Mouse (Mus musculus) regulatory T cell (primary cell): Measurements from ENCODE around the gene Clcn6.

Experiments
- in situ Hi-C: fragments of 300-600 bp; cut with MboI, MseI; formaldehyde crosslinking; loops from one replicate; pipeline ENCODE4 v1.15.1; 2025; ENCODE audit warnings: high pct_unique_total_duplicates

Clcn6 gene

GRCm38 (mm10) chr4:147993571-147994095 is 45.0 kb downstream of the Clcn6 start:
- in situ Hi-C loops = no loop called here

DNA sequence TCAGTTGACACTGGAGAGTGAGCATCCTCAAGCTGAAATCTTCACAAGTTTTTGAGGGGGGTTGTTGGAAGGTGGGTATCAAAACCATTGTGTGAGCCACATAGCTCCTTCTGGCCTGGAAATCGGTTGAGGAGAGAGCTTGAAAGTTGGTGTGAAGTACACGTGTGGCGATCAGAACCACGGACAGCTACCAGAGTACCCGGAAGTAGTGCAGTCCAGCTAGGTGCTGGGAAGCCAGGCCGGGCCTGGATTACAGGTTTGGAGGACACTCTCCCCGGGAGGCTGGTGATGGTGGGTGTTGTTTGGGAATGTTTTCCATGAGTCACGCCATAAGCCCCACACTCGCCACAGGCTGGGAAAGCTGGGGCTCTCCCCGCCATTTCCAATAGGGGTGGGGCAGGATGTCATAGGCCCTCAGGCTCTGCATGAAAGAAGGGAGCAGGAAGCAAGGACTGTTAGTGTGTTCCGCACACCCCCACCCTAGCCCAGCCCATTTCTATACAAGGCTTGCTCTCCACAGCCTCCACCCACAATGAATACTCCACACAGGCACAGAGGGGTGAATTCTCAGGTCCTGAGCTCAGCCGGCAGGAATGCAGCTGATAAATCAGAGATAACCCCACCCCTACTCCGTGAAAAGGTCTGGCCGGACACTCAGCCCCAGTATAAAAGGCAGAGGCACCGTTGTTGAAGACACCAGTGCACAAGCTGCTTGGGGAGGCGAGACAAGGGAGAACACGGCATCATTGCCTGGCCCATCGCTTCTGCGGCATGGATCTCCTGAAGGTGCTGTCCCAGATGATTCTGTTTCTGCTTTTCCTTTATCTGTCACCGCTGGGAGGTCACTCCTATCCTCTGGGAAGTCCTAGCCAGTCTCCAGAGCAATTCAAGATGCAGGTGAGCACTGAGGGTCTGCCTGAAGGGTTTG is 53.2 kb downstream of the Clcn6 start, which contains the start of gene Nppb:
TSS of gene Nppb (plus strand) at position 584 of the 928 bp plus-strand sequence.
- in situ Hi-C loops = no loop called here

DNA sequence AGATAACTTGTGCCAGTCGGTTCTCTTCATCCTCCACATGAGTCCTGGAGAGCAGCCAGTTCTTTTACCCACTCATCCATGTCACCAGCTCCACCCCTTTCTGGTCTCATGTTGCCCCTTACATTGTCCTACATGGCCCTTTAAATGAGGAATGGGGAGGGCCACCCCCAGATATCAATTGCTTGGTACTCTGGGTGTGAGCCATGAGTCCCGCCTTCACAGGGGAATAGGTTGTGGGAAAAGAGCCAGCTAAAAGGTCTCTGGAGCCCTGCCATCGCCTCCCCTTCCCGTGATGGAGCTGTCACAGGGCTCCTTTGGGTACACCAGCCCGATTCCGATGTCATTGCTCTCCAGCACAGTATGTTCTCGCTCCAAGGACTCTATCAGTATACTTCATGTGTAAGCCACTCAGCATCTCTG is 59.2 kb downstream of the Clcn6 start:
- in situ Hi-C loops = no loop called here

- in situ Hi-C loops = no loop called here
Measured at GRCm38 (mm10) chr4:147978391-147978790, 60.2 kb downstream of the Clcn6 start.

DNA sequence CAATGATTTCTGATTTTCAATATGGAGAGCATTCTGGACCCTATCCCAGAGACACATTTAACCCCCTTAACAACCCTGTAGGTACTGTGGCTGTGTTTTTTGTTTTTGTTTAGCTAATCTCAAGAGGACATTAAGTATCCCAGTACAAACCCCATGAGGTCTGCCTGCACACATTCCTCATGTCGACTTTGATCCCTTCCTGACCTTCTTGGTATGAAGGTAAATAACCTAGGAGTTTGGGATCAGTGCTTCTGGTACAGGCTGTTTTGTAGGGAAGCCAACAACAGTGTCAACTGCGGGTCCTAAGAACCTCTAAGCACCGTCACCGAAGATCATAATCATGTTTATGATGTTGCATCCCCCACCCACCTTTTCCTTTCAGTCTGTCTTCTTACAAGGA is 60.9 kb downstream of the Clcn6 start:
- in situ Hi-C loops = no loop called here

DNA sequence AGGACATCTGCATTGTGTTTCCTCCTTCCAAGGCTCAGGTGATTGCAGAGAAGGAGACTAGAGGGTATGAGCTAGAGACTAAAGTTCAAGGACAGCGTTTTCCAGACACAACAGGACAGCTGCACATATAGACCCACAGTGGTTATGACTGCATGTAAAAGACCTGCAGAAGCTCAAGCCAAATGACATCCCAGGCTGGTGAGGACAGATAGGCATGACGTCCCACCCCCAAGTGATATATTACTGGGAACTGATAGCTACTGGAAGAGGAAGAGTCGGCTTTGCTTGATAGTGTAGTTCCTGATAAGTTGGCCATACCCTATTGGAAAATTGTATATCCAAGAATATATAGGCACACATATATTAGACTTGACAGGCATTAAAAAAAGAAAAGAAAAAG is 62.4 kb downstream of the Clcn6 start:
- in situ Hi-C loops = no loop called here

DNA sequence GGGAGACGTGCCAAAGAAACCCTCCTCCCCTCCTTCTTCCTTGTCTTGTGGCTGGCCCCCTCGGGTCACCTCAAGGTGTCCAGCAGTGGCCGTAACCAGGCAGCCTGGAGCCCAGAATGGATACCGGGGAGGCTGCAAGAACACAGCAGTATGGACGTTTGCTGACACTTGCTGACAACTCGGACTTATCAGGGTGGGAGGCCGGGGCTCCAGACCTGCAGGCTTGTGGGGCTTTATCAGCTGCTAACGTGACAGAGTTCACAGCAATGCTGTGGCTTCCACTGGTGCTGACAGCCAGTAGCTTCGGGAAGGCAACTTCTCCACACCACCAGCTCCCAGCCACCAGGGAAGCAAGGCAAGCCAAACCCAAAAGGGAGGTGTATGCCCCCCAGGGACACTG is 69.3 kb downstream of the Clcn6 start:
- in situ Hi-C loops = no loop called here

- in situ Hi-C loops = no loop called here
Measured at GRCm38 (mm10) chr4:147968816-147969215, 69.8 kb downstream of the Clcn6 start.

GRCm38 (mm10) chr4:147965712-147966111 is 72.9 kb downstream of the Clcn6 start:
- in situ Hi-C loops = no loop called here

- in situ Hi-C loops = no loop called here
Measured at GRCm38 (mm10) chr4:147963623-147964022, 75.0 kb downstream of the Clcn6 start.

DNA sequence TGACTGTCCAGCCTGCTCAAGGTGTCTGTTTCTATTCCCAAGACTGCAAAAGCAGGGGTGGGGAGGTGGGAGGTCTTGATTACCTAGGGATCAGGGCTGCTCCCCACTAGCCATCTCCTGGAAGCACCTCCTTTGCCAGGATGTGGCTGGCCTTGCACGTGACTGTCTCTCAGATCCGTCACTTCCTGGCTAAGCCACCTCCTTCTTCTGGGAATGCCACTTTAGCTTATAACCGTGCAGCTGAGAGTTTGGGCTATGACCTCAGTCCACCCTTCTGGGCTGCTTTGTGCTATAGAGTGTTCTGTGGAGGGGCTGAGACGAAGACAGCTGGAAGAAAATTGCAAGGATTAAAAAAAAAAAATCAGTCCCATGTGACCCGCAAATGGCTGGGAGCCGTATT is 75.8 kb downstream of the Clcn6 start:
- in situ Hi-C loops = no loop called here

DNA sequence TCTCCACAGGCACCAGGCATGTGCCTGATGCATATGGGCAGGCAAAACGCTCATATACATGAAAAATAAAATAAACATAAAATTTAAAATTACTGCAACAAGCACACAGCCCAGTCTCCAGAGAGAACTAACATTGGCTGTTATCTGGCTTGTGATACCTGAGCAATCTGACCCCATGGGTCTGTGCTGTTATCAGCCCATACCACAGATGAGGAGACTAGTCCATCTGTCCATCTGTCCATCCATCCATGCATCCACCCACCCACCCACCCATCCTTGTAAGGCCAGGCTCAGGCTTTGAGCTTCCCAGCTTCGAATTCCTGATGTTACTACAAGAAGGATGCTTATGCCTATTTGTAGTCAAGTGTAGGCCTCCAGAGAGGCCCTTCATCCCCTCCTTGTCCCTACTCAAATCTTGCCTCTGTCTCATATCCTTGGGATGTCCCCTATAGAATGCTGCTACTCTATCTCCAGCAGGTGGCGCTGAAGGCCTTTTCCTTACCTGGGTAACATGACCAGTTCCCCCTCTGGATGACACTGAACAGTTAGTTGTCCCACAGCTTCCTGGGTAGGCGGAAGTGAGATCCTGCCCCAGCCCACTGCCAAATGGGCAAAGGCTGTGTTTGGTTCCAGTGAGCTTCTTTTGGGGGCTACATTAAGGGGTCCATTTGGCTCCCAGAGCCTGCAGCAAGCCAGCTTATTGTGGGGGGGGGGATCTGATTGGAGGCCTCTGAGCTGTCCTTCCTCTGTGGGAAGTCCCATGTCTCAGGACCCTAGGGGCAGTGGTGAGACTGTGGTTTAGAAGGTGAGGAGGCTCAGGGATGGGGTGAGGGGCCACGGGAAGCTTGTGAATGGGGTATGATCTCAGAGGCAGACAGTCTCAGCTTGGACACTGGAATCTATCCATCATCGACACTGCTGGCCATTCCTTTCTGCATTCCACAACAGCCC is 78.5 kb downstream of the Clcn6 start:
- in situ Hi-C loops = loop anchor here (5.0 to 10.0 kb wide), 2 partner anchors 52 to 485 kb away; partner anchors contain the start of genes Mtor and Ubiad1

DNA sequence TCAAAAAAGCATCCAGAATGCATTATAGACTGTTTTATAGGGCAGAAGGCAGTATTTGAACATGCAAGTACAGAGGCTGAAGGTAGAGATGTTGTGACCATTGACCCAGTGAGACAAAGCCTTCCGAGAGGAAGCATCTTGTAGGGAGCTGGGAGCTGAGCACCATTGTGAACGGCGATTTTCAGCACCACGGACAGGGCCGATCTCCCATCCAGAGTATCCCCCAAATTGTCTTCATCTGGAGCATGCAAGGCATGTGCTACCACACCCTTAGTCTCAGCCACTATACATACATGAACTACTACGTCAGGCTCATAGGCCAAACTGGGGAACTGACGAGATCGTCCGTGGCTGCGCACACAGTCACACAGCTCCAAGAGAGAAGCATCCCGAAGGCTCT is 81.5 kb downstream of the Clcn6 start:
- in situ Hi-C loops = loop anchor here (5.0 to 10.0 kb wide), 2 partner anchors 55 to 488 kb away; partner anchors contain the start of genes Mtor and Ubiad1
